Mouse (Mus musculus) cerebellum, adult 2 months (tissue): ENCODE measurements around the gene Cilp2.

Experiments
- CTCF ChIP-seq: fragments of 200-500 bp; IDR thresholded peaks from 2 replicates; pipeline ENCODE4 v1.5.1; 2011; ENCODE audit warnings: low read depth, mild to moderate bottlenecking, control low read depth, low read length, moderate library complexity, borderline replicate concordance; ENCODE audit not compliant: insufficient read depth
- POLR2A ChIP-seq: fragments of 200-500 bp; IDR thresholded peaks from 2 replicates; pipeline ENCODE4 v1.6.1; 2011; ENCODE audit warnings: low read length, control low read depth, borderline replicate concordance; ENCODE audit not compliant: insufficient read depth

DNA sequence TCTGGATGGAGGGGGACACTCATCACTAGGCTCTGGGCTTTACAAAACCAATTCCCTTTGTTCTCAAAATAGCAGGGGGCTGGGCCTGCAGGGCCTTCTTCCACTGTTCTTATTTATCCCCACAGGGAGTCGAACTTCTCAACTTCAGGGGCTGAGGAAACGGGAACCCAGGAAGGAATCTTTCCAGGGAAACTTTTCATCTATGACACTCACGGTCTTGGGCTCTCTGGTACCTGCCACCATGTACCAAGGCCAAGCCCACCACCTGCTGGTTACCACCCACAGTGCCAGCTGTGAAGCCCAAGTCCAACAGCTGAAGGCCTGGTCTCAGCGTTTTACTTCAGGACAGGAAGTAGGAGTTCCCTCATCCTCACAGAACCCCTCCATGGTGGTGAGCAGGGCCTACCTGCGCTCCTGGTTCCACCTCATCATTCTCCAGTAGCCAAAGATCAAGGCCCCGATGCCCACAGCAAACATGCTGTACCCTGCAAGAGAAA is 7.4 kb upstream of the Cilp2 start:
- TF ChIP-seq CTCF (no peak), POLR2A (no peak)
